Mouse (Mus musculus) cerebellum, adult 2 months (tissue): ENCODE results near the gene Tex36.

Experiments
- CTCF ChIP-seq: fragments of 200-500 bp; IDR thresholded peaks from 2 replicates; pipeline ENCODE4 v1.5.1; 2011; ENCODE audit warnings: low read depth, mild to moderate bottlenecking, control low read depth, low read length, moderate library complexity, borderline replicate concordance; ENCODE audit not compliant: insufficient read depth
- POLR2A ChIP-seq: fragments of 200-500 bp; IDR thresholded peaks from 2 replicates; pipeline ENCODE4 v1.6.1; 2011; ENCODE audit warnings: low read length, control low read depth, borderline replicate concordance; ENCODE audit not compliant: insufficient read depth

DNA sequence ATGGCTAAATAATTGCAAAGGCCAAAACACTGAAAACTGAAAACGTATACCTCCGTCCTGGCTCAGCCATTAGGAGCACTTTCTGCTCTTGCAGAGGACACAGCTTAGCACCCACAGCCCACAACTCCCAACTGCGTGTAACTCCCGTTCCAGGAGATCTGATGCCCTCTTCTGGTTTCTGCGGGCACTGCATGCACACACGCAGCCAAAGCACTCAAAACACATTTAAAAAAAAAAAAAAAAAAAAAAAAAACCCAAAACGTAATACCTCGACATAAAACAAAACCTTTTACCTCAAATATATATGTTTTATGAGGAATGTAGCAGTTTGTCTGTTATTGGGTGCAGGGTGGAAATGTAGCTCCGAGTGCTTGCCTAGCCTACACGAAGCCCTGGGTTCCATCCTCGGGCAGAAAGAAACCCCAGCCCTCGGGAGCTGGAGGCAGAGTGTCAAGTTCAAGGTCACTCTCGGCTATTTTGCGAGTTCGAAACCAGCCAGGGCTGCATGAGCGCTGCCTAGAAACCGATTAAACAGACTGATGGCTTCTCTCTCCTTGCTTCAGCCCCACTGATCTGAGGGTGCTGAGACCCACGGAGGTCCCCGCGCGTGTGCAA, 34.9 kb upstream of the Tex36 start:
- peak; percentile 83 for TF ChIP-seq CTCF
- no peak for TF ChIP-seq POLR2A
